Mouse (Mus musculus): ENCODE measurements around the gene Tor2a. TPM values are rescaled to one million over a fixed set of nuclear protein-coding genes. Genes with fewer than 3 reads are reported as not detected.

Tor2a gene
- polyA plus RNA-seq, 1 experiment from 2014 or later = 55.8 TPM

DNA sequence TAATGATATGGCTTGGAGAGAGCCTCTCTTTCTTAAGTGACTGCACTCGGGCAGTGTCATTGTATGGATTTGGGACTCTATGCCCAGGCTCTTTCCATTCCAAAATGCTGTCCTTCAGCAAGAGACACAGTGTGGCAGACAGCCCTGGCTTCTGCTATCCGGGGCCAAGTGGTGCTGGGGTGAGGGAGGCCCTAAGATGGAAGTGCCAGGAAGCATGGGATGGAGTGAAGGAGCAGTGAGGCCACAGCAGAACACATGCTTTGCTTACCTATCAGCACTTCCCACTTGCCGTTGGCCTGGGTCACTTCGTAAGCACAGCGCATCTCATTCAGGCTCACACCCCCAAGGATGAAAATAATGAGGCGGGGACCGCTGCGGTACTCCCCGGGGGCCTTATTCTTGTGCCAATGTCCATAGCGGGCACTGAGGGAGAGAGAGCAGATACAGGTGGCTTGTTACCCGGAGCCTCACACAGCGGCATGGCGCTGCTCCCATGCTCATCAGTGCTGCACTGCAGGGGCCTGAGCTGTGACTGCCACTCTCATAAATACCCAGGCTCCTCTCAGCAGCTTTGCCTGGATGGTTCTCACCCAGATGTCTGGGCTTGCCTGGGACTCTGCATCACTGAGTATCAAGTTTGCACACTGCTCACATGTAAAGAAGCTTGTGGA lies 38.8 kb downstream of the Tor2a start:
- 87% methylated on average over 13 of the region's 13 CpGs for WGBS
- H3K9me3 ChIP-seq (replicated peaks) = no peaks in the 10 kb centered on the region
- no peak overlapping the region for H3K27ac ChIP-seq

DNA sequence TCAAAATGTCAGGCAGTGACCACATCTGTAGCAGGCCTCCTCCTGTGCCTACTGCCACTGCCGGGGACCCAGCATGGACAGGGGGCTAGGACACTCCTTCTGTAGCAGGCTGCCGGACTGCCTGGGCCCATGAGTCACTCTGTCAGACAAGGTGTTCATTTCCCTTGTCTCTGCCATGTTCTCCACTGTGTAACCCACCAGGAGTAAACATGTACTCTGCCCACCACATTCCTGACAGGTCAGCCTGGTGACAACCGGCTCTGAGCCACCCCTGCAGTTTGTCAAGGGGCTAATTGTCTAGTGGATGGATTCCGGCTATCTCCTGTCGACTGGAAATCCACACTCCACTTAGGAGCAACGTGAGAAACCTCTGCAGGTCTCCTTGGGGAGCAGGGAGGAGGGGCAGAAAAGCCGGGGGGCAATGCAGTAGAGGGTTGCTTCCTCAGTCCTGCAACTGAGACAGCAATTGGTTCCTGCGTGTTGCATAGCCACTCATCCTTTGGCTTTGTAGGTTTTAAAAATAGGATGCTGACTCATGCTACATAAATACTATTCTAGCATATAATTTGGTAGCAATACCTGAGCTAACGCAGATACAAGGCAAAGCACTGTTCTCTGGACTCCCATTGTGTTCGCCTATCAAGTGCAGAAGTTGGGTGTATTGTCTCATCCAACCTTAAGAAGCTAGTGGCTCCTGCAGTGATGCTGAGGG lies 41.4 kb downstream of the Tor2a start:
- ATAC-seq = no peak
- no peaks in the 10 kb centered on the region for H3K9me3 ChIP-seq (replicated peaks)
- no peak overlapping the region for H3K9ac ChIP-seq
- H3K27me3 ChIP-seq = no peaks in the 10 kb centered on the region
- no peak overlapping the region for H3K4me3 ChIP-seq
- H3K4me2 ChIP-seq = no peak overlapping the region
- no peaks in the 10 kb centered on the region for H3K4me1 ChIP-seq
- peaks cover 97% of the 10 kb centered on the region for H3K36me3 ChIP-seq (ENCODE audit: poor library complexity, severe bottlenecking)
- 84% methylated on average over 10 of the region's 10 CpGs for WGBS
- no peak overlapping the region for H3K27ac ChIP-seq

More for the DNA sequence above, 38.8 kb downstream of the Tor2a start:
- ATAC-seq = no peak
- H3K4me2 ChIP-seq = no peak overlapping the region
- H3K4me1 ChIP-seq = no peaks in the 10 kb centered on the region
- H3K27me3 ChIP-seq = no peaks in the 10 kb centered on the region
- peaks cover 87% of the 10 kb centered on the region for H3K36me3 ChIP-seq (ENCODE audit: poor library complexity, severe bottlenecking)
- H3K9ac ChIP-seq = no peak overlapping the region
- H3K4me3 ChIP-seq = no peak overlapping the region

DNA sequence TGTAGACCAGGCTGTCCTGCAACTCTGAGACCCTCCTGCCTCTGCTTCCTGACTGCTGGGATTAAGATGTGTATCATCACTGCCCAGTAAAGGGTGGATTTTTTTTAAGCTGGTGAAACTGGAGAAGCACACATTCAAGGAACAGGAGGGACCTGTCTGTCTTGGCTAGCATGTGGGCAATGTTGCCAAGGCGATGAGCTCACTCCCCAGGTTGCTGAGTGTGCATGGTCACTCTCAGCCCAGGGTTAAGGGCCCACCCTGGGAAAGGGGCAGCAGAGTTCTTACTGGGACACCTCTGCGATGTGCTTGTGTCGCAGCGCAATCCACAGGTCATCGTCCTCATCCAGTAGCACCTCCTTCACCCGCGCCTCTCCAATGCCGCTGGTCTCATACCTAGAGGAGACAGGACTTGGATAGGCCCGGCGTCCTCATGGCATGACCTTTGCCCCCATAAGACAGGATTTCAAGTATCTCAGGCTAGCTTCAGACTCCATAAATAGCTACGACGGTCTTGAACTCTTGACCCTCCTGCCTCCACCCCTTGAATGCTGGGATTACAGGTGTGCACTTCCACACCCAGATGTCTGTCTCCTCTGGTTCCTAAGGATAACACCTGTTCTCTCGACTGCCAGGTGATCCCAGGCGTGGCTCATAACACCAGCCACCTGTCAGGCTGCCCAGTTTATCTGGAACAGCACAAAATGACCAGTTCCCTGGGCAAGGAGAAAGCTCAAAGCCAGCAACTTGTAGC lies 52.0 kb downstream of the Tor2a start:
- Histone ChIP-seq H3K4me3 (no peak overlapping the region), H3K27me3 (no peaks in the 10 kb centered on the region), H3K9ac (no peak overlapping the region), H3K4me2 (no peak overlapping the region), H3K36me3 (ENCODE audit: poor library complexity, severe bottlenecking) (peaks cover 86% of the 10 kb centered on the region), H3K9me3 (replicated peaks) (no peaks in the 10 kb centered on the region), H3K4me1 (no peaks in the 10 kb centered on the region), H3K27ac (no peak overlapping the region)
- 92% methylated on average over 14 of the region's 14 CpGs for WGBS
- ATAC-seq = no peak

MicroRNAs within 50 kb of the gene (microRNA counts, 519-probe panel; counts per million panel counts)
- 177 counts per million, percentile 53 among the panel's probes with 10 or more counts for microRNA mmu-miR-2861

Small RNA genes lying within 50 kb of the gene (microRNA-seq; reads per million reads assigned to microRNA genes)
- gene Mir2861 (0.80 reads per million), gene Mir3960 (not detected)

Other genes with a start within 250 kb of the Tor2a start
- 4.5 and 5.2 TPM in 2 replicates for gene Fam102a, start 221.9 kb upstream of the Tor2a start, polyA plus RNA-seq (2015; fragmentation: Nextera tagmentation; extraction: Ambion mirVana)
- 127 and 129 TPM in 2 replicates for gene Dpm2, start 186.4 kb upstream of the Tor2a start, polyA plus RNA-seq (2015; fragmentation: Nextera tagmentation; extraction: Ambion mirVana)
- 1.7 and 3.4 TPM in 2 replicates for gene Pip5kl1, start 182.4 kb upstream of the Tor2a start, polyA plus RNA-seq (2015; fragmentation: Nextera tagmentation; extraction: Ambion mirVana)
- gene 9430097D07Rik, start 181.6 kb upstream of the Tor2a start, polyA plus RNA-seq (2015; fragmentation: Nextera tagmentation; extraction: Ambion mirVana) = 0.18 and 0.39 TPM in 2 replicates
- 14.5 and 16.5 TPM in 2 replicates for gene St6galnac4, start 170.1 kb upstream of the Tor2a start, polyA plus RNA-seq (2015; fragmentation: Nextera tagmentation; extraction: Ambion mirVana)
- 10.0 and 10.8 TPM in 2 replicates for gene St6galnac6, start 157.5 kb upstream of the Tor2a start, polyA plus RNA-seq (2015; fragmentation: Nextera tagmentation; extraction: Ambion mirVana)
- 48.8 and 48.9 TPM in 2 replicates for gene Ak1, start 135.5 kb upstream of the Tor2a start, polyA plus RNA-seq (2015; fragmentation: Nextera tagmentation; extraction: Ambion mirVana)
- gene Eng, start 110.6 kb upstream of the Tor2a start, polyA plus RNA-seq (2015; fragmentation: Nextera tagmentation; extraction: Ambion mirVana) = 20.4 and 21.2 TPM in 2 replicates
- 14.2 and 15.7 TPM in 2 replicates for gene Fpgs, start 53.1 kb upstream of the Tor2a start, polyA plus RNA-seq (2015; fragmentation: Nextera tagmentation; extraction: Ambion mirVana)
- gene Cdk9, start 44.2 kb upstream of the Tor2a start, polyA plus RNA-seq (2015; fragmentation: Nextera tagmentation; extraction: Ambion mirVana) = 90.3 and 99.9 TPM in 2 replicates
- 23.5 and 29.2 TPM in 2 replicates for gene Sh2d3c, start 36.2 kb upstream of the Tor2a start, polyA plus RNA-seq (2015; fragmentation: Nextera tagmentation; extraction: Ambion mirVana)
- 1.6 and 2.5 TPM in 2 replicates for gene 6330409D20Rik, start 16.2 kb upstream of the Tor2a start, polyA plus RNA-seq (2015; fragmentation: Nextera tagmentation; extraction: Ambion mirVana)
- 0.43 and 0.48 TPM in 2 replicates for gene Ttc16, start 18.4 kb downstream of the Tor2a start, polyA plus RNA-seq (2015; fragmentation: Nextera tagmentation; extraction: Ambion mirVana)
- 4.6 and 5.4 TPM in 2 replicates for gene Ptrh1, start 18.6 kb downstream of the Tor2a start, polyA plus RNA-seq (2015; fragmentation: Nextera tagmentation; extraction: Ambion mirVana)
- gene Cfap157, start 27.2 kb downstream of the Tor2a start, polyA plus RNA-seq (2015; fragmentation: Nextera tagmentation; extraction: Ambion mirVana) = 0.45 and 1.4 TPM in 2 replicates
- gene Stxbp1, start 90.0 kb downstream of the Tor2a start, polyA plus RNA-seq (2015; fragmentation: Nextera tagmentation; extraction: Ambion mirVana) = 97.5 and 109 TPM in 2 replicates
- 21.1 and 23.7 TPM in 2 replicates for gene Fam129b, start 118.9 kb downstream of the Tor2a start, polyA plus RNA-seq (2015; fragmentation: Nextera tagmentation; extraction: Ambion mirVana)
- 111 and 118 TPM in 2 replicates for gene Rpl12, start 204.3 kb downstream of the Tor2a start, polyA plus RNA-seq (2015; fragmentation: Nextera tagmentation; extraction: Ambion mirVana)
- 14.8 and 15.5 TPM in 2 replicates for gene Lrsam1, start 204.4 kb downstream of the Tor2a start, polyA plus RNA-seq (2015; fragmentation: Nextera tagmentation; extraction: Ambion mirVana)
- gene Slc2a8, start 224.8 kb downstream of the Tor2a start, polyA plus RNA-seq (2015; fragmentation: Nextera tagmentation; extraction: Ambion mirVana) = 15.4 and 18.3 TPM in 2 replicates

Measured in forebrain, embryonic 13.5 days (tissue).